Mouse (Mus musculus) stomach, postnatal 0 days (tissue): ENCODE data around the gene Cblb. TPM values are rescaled to one million over a fixed set of nuclear protein-coding genes. Genes with fewer than 3 reads are reported as not detected.

Source experiments
- ATAC-seq: fragments of 200-750 bp; cut with Nextera tagmentation; 2 replicates; pipeline ENCODE4 v1.8.0; 2017; ENCODE audit not compliant: low FRiP score, low TSS enrichment
- DNase-seq: peaks from one replicate; pipeline ENCODE4 v3.0.0-alpha.2; 2016; ENCODE audit warnings: low spot score
- H3K27ac ChIP-seq: fragments of 300-500 bp; sonication (generic); replicated peaks from 2 replicates; pipeline ENCODE4 v1.5.1; 2014; ENCODE audit warnings: mild to moderate bottlenecking, control low read depth
- H3K27me3 ChIP-seq: fragments of 300-500 bp; sonication (generic); 2 replicates; pipeline ENCODE4 v1.6.1; 2014; ENCODE audit warnings: low read length; ENCODE audit not compliant: control insufficient read depth, insufficient read depth
- H3K36me3 ChIP-seq: fragments of 300-500 bp; sonication (generic); 2 replicates; pipeline ENCODE4 v1.6.1; 2014; ENCODE audit warnings: low read length, mixed read lengths; ENCODE audit not compliant: control insufficient read depth, insufficient read depth
- H3K4me1 ChIP-seq: fragments of 300-500 bp; sonication (generic); replicated peaks from 2 replicates; pipeline ENCODE4 v1.6.1; 2014; ENCODE audit warnings: antibody characterized with exemption; ENCODE audit not compliant: control insufficient read depth, insufficient read depth
- H3K4me2 ChIP-seq: fragments of 300-500 bp; sonication (generic); replicated peaks from 2 replicates; pipeline ENCODE4 v1.6.1; 2014; ENCODE audit warnings: low read depth, mild to moderate bottlenecking, control low read depth, moderate library complexity
- H3K4me3 ChIP-seq: fragments of 300-500 bp; sonication (generic); 2 replicates; pipeline ENCODE4 v1.5.1; 2014; ENCODE audit warnings: low read depth, low read length, control low read depth
- H3K9ac ChIP-seq: fragments of 300-500 bp; sonication (generic); 2 replicates; pipeline ENCODE4 v1.6.1; 2014; ENCODE audit warnings: mild to moderate bottlenecking, low read length, control low read depth, mixed read lengths
- H3K9me3 ChIP-seq: fragments of 300-500 bp; sonication (generic); 2 replicates; pipeline ENCODE4 v1.6.1; 2016; ENCODE audit warnings: low read length; ENCODE audit not compliant: control insufficient read depth
- CTCF ChIP-seq: IDR thresholded peaks from 2 replicates; pipeline ENCODE4 v1.5.1; 2016; ENCODE audit warnings: antibody characterized with exemption, low read depth, mild to moderate bottlenecking, moderate library complexity
- EP300 ChIP-seq: optimal IDR thresholded peaks from 2 replicates; pipeline ENCODE3; 2016; ENCODE audit warnings: antibody characterized with exemption
- WGBS: fragments of 180-500 bp; shearing (Covaris S2); extraction: QIAGEN DNeasy Blood & Tissue Kit; methylation state at CpG from one replicate; pipeline ENCODE4 v1.1.7; 2014; 5-methylcytosine and 5-hydroxymethylcytosine counted together
- polyA plus RNA-seq: library from polyadenylated mRNA; unstranded; fragments of >200 nt; fragmentation: Nextera tagmentation; extraction: Ambion mirVana; gene quantifications from 2 replicates; pipeline ENCODE4 v1.2.1, GENCODE M21; 2015

The Cblb gene
- polyA plus RNA-seq = 4.0 and 4.3 TPM in 2 replicates

DNA sequence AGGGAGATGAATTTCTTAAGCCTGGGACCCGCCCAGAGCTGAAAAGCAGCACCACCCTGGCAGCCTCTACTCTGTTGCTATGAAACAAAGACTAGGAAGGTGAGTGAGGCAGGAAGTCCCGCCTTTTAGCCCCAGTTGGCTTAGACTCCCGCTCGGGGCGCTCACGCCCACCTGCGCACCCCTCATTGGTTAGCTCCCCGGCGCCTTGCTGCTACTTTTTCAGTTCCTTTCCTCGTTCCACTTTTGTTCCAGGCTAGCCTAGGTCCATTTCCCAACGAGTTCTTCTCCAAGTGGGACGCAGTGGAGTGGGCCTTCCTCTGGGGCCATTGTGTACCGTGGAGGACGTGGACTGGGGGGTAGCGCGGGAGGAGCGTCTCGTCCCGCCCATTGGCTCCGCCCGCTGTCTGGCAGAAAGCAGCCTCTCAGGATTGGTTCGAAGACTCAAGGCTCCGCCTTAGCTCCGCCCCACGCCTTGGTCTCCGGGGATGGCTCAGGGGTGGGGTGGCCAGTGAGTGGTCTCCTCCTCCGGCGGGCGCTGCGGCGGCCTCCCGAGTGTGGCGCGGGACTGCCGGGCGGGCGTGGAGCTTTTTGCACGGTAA lies at the start of gene Cblb:
Cblb (plus strand) TSS at position 135 of the 599 bp plus-strand sequence.
- peaks cover 4% of the 10 kb centered on the region; the same call in 1 of the 2 replicates for H3K36me3 ChIP-seq
- H3K9ac ChIP-seq = peak within 1 kb of the TSS; percentile 89
- H3K4me1 ChIP-seq = no peaks in the 10 kb centered on the region
- H3K9me3 ChIP-seq = no peaks in the 10 kb centered on the region
- ATAC-seq (peak; percentile 99), DNase-seq (peak; percentile 98)
- peak within 1 kb of the TSS; percentile 64 for H3K4me2 ChIP-seq
- peak within 1 kb of the TSS; percentile 88 for H3K4me3 ChIP-seq
- TF ChIP-seq CTCF (no peak), EP300 (no peak)
- under 1% methylated on average over 34 of the region's 38 CpGs for WGBS
- H3K27me3 ChIP-seq = no peaks in the 10 kb centered on the region
- peak within 1 kb of the TSS; percentile 96 for H3K27ac ChIP-seq

DNA sequence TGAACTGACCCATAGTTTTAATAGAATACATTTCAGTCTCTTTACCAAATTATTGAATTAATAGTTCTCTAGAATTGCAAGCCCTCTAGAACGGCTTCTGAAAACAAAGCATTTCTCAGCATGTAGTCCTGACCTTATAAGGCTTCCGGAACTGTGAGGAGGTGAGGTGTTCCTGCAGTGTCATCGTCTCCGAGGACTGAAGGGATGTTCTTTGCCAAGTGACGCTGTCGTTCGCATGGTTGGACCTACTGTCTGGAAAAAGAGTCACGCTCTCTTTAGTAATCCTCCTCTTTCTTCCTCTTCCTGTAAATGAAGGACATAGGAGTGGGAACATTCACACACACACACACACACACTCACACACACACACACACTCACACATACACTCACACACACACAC lies 45.6 kb upstream of the Cblb start:
- Histone ChIP-seq H3K4me1 (no peaks in the 10 kb centered on the region), H3K9ac (no peak overlapping the region), H3K4me2 (no peak overlapping the region), H3K27ac (no peak overlapping the region), H3K9me3 (no peaks in the 10 kb centered on the region), H3K36me3 (no peaks in the 10 kb centered on the region), H3K27me3 (no peaks in the 10 kb centered on the region), H3K4me3 (no peak overlapping the region)
- DNase-seq = no peak
- ATAC-seq = no peak
- WGBS = 64% methylated on average over 8 of the region's 8 CpGs
- TF ChIP-seq CTCF (no peak), EP300 (no peak)

DNA sequence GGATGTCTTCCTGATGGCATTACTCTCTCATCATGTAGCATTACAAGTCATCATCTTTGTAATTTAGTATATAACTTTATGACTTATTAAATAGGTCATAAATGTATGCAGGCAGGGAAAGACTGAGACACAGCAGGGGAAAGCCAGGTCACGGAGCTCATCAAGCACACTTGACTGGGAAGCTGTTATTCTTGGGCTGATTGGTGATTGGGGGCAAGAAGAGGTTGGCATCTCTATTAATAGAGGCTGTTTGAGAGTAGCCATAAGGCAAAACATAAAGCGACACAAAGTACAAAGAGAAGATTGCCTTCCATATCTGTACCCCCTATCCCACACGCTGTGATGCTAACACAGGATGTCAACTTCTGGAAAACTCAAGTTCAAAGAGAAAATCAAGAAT lies 44.8 kb upstream of the Cblb start:
- no peak for ATAC-seq
- Histone ChIP-seq H3K9ac (no peak overlapping the region), H3K9me3 (no peaks in the 10 kb centered on the region), H3K4me3 (no peak overlapping the region), H3K36me3 (no peaks in the 10 kb centered on the region), H3K27me3 (no peaks in the 10 kb centered on the region), H3K4me1 (no peaks in the 10 kb centered on the region), H3K27ac (no peak overlapping the region), H3K4me2 (no peak overlapping the region)
- TF ChIP-seq EP300 = no peak
- no peak for TF ChIP-seq CTCF
- no peak for DNase-seq
- 95% methylated on average over 3 of the region's 3 CpGs for WGBS

DNA sequence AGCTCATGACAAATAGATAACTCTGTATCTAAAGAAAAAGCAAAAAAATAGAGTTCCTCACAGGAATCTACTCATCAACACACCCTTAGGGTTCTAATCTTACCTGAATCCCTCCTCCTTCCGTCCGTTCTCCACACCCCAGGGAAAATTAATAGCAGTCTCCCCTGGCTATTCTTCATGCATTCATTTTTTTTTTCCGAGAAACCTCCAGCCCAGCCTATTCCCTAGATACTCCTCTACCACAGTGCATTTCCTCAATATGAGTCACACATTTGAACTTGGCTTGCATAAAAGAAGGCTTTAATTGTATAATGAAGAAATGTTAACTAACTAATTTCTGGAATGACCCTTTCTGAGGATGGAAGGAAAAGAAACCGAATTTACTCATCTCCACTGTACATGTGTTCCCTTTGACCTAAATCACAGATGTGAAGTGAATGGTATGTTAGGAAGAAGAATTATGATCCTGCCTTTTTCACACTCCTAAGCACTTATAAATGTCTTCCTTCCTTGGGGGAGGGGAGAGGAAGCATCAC lies 43.9 kb upstream of the Cblb start:
- H3K9ac ChIP-seq = no peak overlapping the region
- H3K36me3 ChIP-seq = no peaks in the 10 kb centered on the region
- no peak for DNase-seq
- no peaks in the 10 kb centered on the region for H3K4me1 ChIP-seq
- no peaks in the 10 kb centered on the region for H3K9me3 ChIP-seq
- H3K27me3 ChIP-seq = no peaks in the 10 kb centered on the region
- H3K27ac ChIP-seq = no peak overlapping the region
- H3K4me3 ChIP-seq = no peak overlapping the region
- ATAC-seq = no peak
- TF ChIP-seq CTCF (no peak), EP300 (no peak)
- WGBS = 44% methylated on average over 4 of the region's 4 CpGs
- H3K4me2 ChIP-seq = no peak overlapping the region

DNA sequence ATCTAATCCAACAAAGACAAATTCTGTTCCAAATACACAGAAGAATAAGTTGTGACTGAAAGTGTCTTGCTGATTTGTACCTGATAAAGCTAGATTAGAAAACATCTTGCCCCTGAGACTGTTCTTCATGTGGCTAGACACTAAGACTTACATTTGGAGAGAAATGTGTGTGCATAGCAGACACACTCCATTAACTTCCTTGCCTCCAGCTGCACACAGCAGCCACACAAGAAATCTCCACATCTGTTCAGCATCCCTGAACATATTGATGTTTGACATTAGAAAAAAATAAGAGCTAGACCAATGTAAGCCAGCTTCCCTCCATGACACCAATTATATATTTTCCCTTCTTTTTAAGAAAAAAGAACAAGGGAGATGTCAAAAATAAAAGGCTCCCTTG lies 43.0 kb upstream of the Cblb start:
- Histone ChIP-seq H3K4me1 (no peaks in the 10 kb centered on the region), H3K4me3 (no peak overlapping the region), H3K4me2 (no peak overlapping the region), H3K36me3 (no peaks in the 10 kb centered on the region), H3K27me3 (no peaks in the 10 kb centered on the region), H3K9ac (no peak overlapping the region), H3K27ac (no peak overlapping the region), H3K9me3 (no peaks in the 10 kb centered on the region)
- no peak for DNase-seq
- TF ChIP-seq CTCF (no peak), EP300 (no peak)
- ATAC-seq = no peak

DNA sequence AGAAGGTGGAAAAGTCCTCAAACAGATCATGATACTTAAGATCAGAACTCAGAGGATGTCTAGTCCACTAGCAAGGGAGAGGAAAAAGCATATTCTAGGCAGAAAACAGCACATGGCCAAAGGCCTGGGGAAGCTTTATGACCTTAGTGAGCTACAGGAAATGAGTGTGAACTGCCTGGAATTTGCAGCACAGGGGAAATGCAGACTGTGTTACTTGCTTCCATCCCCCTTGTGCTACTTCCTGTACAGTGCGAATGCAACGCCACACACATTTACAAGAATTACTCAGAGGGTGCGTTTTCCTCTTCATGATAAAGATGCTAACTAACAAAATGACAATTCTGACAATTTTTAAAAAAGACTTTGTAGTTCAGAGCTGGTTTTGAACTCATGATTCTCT lies 41.8 kb upstream of the Cblb start:
- Histone ChIP-seq H3K9ac (no peak overlapping the region), H3K27ac (no peak overlapping the region), H3K36me3 (no peaks in the 10 kb centered on the region), H3K4me1 (no peaks in the 10 kb centered on the region), H3K9me3 (no peaks in the 10 kb centered on the region), H3K4me3 (no peak overlapping the region), H3K4me2 (no peak overlapping the region), H3K27me3 (no peaks in the 10 kb centered on the region)
- ATAC-seq = no peak
- no peak for DNase-seq
- 78% methylated on average over 3 of the region's 3 CpGs for WGBS
- TF ChIP-seq CTCF (no peak), EP300 (no peak)
